Mouse (Mus musculus): ENCODE results near the gene Auh. TPM values are rescaled to one million over a fixed set of nuclear protein-coding genes. Genes with fewer than 3 reads are reported as not detected.

The Auh gene
- total RNA-seq, 2 experiments from 2014 or later, result 113 to 127 TPM

DNA sequence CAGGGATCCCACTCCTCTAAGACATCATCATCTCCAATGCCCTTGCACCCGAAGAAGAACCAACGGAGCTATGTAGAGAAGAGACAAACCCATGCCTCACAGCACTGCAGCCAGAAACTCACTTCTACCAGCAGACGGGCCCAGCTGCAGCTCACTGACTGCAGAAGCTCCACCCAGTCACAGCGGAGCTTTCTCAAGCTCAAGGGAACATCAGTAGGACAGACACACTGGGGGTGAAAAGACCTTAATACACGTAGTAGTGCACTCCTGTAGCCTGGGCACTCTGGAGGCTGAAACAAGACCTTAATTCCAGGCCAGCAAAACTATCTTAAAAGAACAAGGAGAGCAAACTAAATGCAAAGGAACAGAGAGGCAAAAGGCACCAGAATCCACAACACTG is 5.0 kb downstream of the Auh start:
- DNase-seq, result no peak

DNA sequence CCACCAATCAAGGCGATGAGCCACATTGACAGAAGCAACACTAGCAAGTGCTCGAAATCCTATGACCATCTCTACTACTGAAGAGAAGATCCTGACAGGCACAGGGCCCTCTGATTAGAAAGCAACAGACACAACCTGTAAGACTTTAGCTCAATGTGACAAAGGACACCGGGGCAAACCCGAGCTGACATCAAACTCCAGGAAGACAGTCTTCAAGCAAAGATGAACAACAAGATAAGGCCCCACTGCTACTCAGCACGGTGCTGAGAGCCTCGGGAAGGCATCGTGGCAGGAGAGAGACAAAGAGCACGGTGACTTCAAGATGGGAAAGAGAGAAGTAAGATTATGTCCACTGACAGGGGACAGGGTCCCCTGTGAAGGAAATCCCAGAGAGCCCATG is 7.5 kb downstream of the Auh start:
- no peak for DNase-seq

DNA sequence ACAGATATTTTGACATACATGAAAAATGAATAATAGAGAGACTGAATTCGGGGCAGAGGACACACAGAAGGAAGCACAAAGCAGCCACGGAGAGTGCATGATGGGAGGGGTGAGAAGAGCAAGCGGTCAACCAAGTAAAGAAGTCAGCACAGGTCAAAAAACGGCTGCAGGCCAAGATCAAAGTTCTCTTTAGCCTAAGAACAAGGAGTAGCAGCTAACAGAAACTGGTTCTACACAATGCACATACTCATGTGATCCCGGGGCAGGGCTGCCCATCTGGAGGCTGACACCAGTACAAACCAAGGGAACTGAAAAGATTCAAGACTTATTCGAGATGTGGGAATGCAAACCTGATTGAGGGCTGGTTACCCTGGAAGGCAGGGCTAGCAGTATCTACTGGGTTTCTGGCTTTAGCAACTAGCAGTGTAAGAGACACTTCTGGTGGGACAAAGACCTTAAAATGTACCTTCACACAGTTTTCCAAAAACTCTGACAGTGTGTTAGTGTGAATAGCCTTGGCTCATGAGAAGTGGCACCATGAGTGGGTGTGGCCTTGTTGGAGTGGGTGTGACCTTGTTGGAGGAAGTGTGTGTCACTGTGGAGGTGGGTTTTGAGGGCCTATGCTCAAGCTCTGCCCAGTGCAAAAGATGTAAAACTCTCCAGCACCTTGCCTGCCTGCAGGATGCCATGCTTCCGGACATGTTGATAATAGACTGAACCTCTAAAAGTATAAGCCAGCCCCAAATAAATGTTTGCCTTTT is 8.2 kb downstream of the Auh start:
- DNase-seq, result no peak

DNA sequence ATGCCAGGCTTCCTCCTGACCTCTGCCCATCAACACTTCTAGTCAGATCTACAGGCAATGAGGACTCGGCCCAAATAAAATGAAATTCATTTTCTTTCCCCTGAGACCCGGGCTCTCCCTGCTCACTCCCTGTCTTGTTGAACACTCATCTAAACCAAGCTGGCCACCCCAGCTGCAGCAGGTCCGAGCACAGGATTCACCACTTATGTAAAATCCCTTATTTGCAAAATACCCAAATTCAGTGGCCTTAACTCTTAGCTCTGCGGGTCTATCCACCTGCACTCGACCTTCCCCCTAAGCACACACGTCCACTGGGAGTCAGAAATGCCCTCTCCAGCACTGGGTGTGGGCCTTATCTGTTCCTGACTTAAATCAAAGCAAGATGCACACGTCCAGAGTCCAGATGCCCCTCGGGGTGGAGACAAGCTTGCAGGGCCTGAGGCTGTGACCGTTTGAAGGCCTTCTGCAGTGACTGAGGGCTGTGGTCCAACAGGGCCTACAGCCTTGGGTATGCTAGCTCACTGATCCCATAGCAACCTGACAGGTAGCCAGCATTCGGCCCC is 9.6 kb downstream of the Auh start:
- no peak for DNase-seq

DNA sequence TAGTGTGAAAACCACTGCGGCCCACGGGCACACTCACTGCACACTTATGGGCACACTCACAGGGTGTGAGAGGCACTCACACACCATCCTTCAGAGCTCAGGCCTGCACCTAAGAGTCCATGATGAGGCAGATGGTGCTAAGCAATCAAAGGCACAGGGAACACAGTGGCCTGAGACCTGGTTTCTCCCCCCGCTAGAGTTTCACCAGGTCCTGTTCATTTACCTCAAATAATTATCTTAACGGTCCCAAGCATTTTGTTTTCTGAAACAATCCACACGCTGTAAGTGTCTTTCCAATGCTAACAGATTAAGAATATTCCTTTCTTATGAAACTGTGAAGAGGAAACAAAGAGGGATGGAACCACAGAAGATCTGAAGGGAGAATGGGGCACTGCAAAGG is 11.1 kb downstream of the Auh start:
- DNase-seq, result no peak

DNA sequence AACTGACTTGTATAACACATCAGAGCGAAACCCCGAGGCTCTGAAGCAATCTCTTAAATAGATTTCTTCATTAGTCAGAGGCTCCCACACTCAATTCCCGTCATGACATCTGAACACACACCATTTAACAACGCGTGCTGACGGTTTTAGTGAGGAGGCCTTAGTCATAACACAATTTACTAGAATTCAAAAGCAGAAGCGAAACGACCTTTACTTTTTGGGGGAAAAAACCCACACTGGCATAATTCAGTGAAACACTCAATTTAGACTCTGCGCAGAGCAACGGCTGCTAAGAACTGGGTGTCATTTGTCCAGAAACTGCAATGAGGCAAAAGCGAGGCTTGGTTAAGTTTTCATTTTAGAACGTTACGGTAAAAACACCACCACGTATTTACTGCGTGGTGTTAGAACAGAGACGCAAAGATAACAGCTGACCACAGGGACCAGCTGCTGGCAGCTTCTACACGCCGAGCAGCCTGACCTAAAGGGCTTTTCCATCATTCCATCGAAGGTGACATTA is 14.8 kb downstream of the Auh start:
- no peak for DNase-seq

DNA sequence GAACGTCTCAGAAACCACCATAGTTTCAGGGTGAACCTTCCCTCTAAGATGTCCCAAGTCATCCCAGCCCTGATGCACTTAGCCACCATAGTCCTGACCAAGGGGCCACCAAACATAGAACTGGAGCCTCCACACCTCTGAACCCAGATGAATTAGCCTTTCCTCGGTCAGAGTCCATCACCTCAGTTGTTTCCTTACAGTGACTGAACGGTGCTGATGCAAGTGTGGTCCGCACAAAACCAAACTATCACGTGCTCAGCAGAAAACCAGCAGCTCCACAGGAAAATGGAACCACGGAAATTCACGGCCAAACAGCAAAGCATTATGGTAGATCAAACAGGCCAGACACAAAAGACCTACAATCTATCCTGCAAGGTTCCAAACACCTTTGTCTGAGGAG is 15.6 kb downstream of the Auh start:
- no peak for DNase-seq

DNA sequence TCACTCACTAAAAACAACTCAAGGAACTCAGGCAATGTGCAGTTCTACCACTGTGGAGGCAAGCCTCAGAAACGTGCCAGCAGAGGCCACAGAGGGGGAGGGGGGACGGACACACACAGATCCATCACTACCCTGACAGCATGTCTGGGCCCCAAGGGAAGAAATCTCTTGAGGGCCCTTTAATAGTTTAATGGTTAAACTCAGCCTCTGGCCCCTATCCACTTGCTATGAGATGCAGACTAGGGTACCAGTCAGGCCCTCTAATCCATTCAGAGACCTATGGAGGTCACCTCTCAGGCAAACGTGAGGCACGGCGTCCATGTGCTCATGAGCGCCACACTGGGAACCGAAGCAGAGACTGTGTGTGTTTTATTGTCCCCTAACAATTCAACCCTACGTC is 17.0 kb downstream of the Auh start:
- DNase-seq, result peak; percentile 39

DNA sequence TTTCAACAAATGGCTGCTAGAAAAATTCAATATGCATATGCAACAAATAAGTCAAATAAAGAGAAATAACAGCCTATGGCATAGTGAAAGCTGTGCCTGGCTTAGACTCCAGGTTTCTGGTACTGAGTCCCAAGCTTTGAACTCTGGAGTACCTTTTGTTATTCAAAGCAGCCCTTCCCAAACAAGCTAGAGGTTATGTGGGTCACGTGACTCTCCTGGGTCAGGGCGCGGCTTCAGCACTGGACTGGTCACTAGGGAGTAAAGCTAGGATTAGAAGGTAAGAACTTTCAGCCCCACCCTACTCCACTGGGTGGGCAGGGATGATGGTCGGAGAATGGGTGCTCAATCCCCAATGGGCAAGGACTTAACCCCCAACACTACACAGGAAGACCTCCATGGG is 18.2 kb downstream of the Auh start:
- no peak for DNase-seq

DNA sequence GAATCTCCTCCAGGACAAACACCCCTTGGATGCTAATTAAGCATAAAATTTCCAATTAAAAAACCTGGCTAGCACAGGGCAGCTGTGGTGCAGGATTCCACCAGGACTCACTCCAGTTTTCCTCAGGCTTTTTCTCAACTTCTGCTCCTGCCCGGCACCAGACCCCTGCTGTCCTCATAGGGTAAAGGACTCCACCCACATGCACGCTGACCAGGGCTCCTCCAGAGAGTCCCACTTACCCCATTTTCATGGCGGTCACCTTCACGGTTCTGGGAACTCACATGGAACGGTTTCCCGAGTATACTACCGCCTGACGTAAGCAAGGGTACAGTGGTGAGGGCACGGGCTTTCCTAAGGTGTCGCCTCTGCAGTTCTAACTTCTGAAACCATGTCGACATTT is 23.2 kb downstream of the Auh start:
- DNase-seq, result no peak

DNA sequence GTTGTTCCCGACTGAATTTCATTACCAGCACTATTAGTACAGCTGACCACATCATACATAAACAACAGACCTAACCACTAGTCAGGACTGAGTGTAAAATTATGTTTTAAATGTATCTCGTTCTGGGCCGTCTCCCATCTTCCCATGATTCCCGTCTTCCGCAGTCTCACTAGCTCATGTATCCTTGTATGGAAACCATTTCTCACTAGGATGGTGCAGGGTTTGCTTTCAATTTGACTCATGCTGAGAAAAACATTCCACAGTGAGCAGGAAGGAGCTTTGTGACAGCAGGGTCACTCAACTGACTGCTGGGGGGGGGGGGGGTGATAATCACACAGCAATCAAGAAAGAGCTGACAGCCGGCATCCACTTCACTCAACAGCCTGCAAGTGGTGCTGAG is 25.3 kb downstream of the Auh start:
- DNase-seq, result no peak

DNA sequence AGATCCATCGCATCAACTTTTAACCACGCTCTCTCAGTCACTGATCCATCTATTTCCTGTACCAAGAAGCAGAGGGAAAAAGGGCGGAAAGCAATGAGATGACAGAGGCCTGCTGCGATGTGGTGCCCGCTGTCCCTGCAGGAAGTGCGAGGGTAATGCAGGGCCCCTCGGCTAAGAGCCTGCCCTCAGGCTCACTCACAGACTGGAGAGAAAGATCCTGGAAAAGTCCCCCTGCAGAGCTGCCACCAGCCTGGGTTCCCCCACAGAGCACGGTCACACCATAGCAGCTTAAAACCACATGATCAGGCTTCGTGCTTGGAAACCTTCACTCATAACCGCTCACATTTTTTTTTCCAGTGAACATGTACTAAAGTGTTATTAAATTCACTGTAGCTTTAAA is 25.7 kb downstream of the Auh start:
- no peak for DNase-seq

DNA sequence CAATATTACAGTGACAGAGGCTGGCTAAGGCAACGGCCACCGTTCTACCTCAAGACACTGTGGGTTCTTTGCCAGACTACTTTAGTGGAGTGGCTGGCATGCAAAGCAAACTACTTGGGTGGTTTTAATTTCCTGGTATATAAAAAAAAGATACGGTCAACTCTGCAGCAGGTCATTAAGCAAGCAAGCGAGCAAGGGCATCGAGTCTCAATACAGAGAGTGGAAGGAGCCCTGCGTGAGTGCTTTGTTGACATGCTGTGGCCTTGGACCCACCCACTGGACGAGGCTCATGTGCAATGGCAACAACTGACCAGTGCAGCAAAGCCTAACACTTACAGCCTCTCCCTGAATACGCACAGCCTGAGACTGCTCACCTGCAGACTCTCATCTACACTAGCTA is 27.0 kb downstream of the Auh start:
- DNase-seq, result no peak

DNA sequence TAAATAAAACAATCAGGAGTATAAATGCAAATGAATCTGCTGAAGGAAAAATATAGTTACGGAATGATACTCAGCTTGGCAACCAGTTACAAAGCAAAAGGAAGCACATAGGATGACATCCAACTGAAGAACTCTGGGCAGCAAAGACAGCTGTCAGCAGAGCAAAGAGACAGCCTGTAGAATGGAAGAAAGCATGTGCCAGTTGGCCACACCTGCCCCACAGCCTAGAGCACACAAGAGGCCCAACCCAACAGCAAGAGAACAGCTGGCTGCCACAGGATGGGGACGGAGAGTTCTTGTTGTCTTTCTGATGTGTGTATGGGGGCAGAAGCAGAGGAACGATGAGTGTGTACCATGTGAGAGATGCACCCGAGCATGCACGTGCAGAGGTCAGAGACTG is 29.8 kb downstream of the Auh start:
- no peak for DNase-seq

DNA sequence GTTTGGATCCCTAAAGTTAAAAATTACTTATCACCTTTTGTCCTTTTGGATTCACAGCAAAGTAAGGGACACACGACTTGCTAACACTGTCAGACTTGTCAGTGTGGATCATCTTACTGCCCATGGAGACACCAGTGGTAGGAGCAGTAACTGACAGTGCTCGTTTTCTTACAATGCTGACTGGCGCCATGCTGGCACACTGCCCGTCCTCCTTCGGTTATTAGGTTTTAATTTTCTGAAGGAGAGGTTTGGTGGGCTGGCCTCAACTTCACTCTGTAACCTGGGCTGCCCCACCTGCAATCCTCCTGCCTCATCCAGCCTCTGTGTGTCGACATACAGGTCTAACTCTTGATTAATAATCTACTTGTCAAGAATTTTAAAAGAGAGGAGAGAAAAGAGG is 31.7 kb downstream of the Auh start:
- no peak for DNase-seq

DNA sequence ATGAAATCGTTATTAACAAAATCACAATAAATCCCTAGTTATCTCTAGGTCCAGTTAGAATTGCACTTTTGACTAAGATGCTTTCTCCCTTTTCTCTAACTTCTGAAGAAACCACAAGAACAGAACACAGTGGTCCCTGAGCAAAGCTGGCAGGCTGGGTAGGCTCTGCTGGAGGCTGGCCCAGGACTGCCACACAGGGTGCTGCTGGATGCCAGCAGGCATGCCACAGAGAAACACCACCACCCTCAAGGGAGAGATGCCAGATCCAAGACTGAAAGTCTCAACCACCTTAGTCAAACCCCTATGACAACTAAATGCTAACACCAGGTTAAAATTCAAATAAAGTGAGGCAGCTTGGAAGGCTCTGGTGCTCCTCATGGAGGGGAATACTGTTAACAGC is 36.7 kb downstream of the Auh start:
- peak; percentile 70 for DNase-seq

DNA sequence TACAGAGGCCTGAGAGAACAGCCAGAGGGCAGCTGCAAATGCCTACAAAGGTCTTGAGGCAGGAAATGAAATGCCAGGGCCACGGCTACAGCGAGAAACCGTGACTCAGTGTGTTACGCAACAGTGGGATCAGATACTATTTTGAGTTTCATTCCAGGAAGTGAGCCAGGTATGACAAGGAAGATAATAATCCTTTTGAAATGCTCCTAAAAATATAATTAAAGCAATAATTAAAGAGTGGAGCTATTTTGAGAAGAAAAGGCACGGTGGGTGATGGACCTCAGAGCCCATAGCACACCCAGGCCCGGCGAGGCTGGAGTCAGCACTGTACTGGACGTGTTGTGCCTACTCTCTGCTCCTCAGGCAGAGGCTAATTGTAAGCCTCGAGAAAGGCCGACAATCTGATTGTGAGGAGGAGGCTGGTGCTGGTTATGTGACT is 37.4 kb downstream of the Auh start:
- peak; percentile 80 for DNase-seq

DNA sequence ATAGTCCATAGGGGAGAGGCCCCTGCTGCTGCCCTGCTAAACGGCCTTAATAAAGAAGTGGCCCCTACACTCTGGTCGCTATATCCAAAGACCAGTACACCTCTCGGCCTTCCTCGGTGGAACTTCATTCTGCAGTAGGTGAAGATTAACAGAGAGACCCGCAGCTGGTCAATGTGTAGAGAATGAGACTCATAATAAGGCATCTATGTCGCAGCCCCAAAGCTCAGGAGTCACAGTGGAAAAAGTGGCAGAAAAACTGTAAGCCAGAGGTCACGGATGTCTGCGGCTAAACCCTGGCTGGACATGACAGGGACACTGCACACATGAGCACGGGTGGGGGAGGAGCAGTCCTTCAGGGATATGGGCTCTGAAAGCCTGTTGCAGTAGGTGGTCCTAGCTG is 39.2 kb downstream of the Auh start:
- no peak for DNase-seq

DNA sequence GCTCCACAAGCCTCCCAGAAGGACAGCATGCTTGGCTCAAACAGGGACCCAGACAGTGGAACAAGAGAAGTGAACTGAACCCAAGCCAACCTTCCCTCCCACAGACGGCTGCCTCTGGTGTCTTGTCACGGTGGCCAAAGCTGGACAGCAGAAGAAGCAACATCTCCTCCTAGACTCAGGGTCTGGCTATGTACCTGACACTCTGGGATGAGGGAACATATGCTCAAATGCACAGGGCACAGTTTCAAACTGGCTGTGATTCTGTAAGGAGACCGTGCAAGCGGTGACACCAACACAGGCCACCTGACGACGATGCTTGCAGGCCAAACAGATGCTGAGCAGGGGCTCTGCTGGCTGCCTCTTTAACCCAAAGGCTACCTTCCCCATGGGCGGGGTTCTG is 42.7 kb downstream of the Auh start:
- no peak for DNase-seq

DNA sequence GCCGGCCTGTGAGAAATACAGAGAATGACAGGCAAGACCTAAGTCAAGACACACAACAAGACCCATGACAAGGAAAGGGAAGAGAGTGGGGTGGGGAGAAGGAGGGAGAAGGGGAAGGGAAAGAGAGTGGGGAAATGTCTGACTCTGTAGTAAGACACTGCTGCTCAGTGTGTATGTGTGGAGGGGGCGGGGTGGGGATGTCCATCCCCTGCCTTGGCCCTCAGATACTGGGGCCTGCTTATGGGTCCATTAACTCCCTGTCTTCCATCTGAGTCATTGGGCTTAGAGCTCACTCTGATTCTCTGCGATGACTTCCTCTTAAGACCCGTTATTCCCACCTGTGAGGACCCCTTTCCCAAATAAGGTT is 45.5 kb downstream of the Auh start:
- DNase-seq, result no peak

DNA sequence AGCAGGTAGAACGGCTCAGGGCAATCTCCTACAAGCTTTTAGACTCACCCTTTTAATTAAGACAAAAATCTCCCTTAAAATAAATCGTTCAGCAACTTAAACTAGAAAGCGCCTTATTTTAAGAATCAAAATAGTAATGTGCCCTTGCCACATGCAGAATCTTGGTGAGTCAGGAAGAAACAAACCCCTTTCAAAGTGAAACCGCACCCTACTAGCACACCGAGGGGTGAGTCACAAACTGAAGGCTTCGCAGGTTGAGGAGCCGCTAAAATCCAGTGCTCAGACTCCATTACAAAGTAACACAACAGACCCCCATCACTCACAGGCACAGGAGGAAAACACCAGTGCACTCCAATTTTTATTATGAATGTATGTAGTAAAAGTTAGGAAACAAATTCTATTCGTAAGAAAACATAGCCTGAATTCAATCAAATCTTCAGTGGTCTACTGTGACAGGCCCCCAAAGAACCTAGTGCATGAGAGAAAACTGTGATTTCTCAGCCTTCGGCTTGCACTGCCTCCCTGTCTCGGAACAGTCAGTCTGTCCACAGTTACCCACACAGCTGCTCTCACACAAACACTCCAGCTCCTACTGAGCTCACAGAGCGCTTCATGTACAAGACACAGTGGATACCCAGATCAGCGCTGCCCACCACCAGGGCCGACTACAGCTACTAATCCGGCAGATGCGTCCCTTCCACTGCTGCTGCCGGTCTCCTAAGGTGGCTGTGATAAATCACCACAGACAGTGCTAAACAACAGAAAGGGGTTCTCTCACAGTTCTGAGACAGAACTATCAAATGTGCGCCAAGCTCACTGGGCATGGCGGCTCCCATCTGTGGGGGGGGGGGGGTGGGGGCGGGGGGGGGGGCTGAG is 46.2 kb downstream of the Auh start:
- no peak for DNase-seq

DNA sequence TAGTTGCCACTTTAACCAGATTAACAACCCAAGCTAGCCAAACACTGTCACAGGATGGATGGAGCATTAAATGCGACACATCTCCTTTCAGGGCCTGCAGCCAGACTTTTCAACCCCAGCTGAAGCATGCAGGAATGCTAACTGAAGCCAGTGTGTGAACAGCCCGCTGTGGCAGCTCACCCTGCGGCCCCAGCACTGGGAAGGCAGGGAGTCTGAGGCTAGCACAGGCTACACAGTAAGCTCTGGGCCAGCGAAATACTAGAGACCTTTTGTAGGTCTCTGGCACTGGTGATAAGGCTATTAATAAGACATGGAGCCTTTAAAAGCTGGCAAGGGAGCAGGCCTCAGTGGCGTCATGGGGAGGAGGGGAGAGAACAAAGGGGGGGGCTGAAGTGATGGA is 49.1 kb downstream of the Auh start:
- no peak for DNase-seq

DNA sequence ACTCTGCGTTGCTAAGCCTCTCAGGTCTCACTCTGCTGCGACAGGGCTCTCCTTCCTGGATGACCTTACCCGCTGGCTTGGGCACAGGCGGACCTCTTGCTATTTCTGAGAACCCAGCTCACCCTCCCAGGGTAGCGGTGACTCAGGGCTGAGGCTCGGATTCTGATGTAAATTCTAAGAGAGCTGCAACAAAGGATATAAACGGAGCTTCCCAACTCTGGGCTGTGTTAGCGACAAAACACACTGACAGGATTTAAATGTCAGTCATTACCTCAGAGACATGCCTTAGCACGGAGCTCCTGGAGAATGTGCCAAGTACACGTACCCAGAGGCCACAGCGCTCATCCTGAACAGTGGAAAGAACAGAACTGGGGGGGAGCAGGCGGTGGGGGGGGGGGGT is 49.6 kb downstream of the Auh start:
- peak; percentile 48 for DNase-seq
